8 mouse cellular contexts compared by ENCODE assay signal in the genomic region with DNA sequence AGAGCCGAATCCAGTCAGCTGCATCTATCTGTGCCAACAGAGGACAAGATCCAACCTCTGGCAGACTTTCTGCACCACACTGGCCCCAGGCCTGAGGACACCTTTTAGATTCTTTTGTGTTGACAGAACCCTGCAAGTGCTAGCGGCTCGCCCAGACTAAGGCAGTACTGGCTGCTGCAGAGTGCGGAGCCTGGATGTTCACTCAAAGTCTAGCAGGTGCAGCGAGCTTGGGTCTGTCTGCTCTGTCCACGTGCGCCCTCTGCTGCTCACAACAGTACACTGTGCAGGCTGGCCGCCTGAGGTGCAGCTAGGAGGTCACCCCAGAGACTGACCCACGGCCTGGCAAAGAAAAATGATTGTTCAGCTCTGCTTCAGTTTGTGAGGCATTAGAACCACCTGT. TPM values are rescaled to one million over a fixed set of nuclear protein-coding genes. Genes with fewer than 3 reads are reported as not detected.
DNase-seq lines count a peak whose midpoint lies in the region; ATAC-seq and TF ChIP-seq lines count a peak whose summit lies in the region.

No protein-coding gene starts in this region.

- H3K27ac ChIP-seq in testis, adult 2 months (ENCODE audit: control insufficient read depth, insufficient read depth, low read depth, low read length) = no peak overlapping the region
- H3K27ac ChIP-seq in cortical plate, adult 2 months (ENCODE audit: insufficient read depth, low read length) = no peak overlapping the region
- no peak overlapping the region for H3K27ac ChIP-seq in intestine, postnatal 0 days (ENCODE audit: low read depth, low read length)
- no peak overlapping the region for H3K27ac ChIP-seq in limb, embryonic 12.5 days
- no peak overlapping the region for H3K27ac ChIP-seq in midbrain, embryonic 16.5 days (ENCODE audit: low read length)
- H3K27ac ChIP-seq in spleen, adult 2 months (ENCODE audit: insufficient read depth, low read length) = no peak overlapping the region

- H3K9ac ChIP-seq in intestine, postnatal 0 days (ENCODE audit: low read depth, low read length) = no peak overlapping the region
- no peak overlapping the region for H3K9ac ChIP-seq in limb, embryonic 12.5 days (replicated peaks)
- no peak overlapping the region; the same call in 1 of the 2 replicates for H3K9ac ChIP-seq in midbrain, embryonic 16.5 days (ENCODE audit: low read depth, low read length)

- ATAC-seq in intestine, postnatal 0 days = peak; percentile 48
- ATAC-seq in limb, embryonic 12.5 days (ENCODE audit: insufficient number of reproducible peaks, insufficient read depth, low FRiP score, low TSS enrichment, low read depth) = 0 out of 2 replicates have a peak, but pooled peaks have one; percentile 44
- peak; percentile 57 for ATAC-seq in midbrain, embryonic 16.5 days

- H3K27me3 ChIP-seq in testis, adult 2 months (ENCODE audit: control insufficient read depth, insufficient read depth, low read length) = no peaks in the 10 kb centered on the region
- H3K27me3 ChIP-seq in intestine, postnatal 0 days (replicated peaks; ENCODE audit: control insufficient read depth, insufficient read depth, low read length) = peaks cover 23% of the 10 kb centered on the region; the same call in 1 of the 2 replicates
- H3K27me3 ChIP-seq in limb, embryonic 12.5 days = peaks cover 73% of the 10 kb centered on the region
- H3K27me3 ChIP-seq in midbrain, embryonic 16.5 days (ENCODE audit: control insufficient read depth, insufficient read depth, low read depth, low read length) = no peaks in the 10 kb centered on the region
- peaks cover 11% of the 10 kb centered on the region for H3K27me3 ChIP-seq in spleen, adult 2 months (ENCODE audit: control insufficient read depth, insufficient read depth, low read length)

- H3K36me3 ChIP-seq in testis, adult 2 months (ENCODE audit: control insufficient read depth, insufficient read depth, low read length) = no peaks in the 10 kb centered on the region
- H3K36me3 ChIP-seq in intestine, postnatal 0 days (ENCODE audit: control insufficient read depth, insufficient read depth) = no peaks in the 10 kb centered on the region
- H3K36me3 ChIP-seq in limb, embryonic 12.5 days = no peaks in the 10 kb centered on the region
- no peaks in the 10 kb centered on the region for H3K36me3 ChIP-seq in midbrain, embryonic 16.5 days (ENCODE audit: control insufficient read depth, insufficient read depth, low read length)
- H3K36me3 ChIP-seq in spleen, adult 2 months (ENCODE audit: control insufficient read depth, insufficient read depth, low read length) = no peaks in the 10 kb centered on the region

- no peak for TF ChIP-seq POLR2A in testis, adult 2 months (IDR thresholded peaks at IDR 0.05; ENCODE audit: control insufficient read depth, low read depth, low read length)
- no peak for TF ChIP-seq POLR2A in cortical plate, adult 2 months (IDR thresholded peaks at IDR 0.05; ENCODE audit: extremely low read depth, insufficient read depth, low read length)
- no peak for TF ChIP-seq POLR2A in spleen, adult 2 months (IDR thresholded peaks at IDR 0.05; ENCODE audit: low read depth, low read length)

- peaks cover 13% of the 10 kb centered on the region for H3K4me1 ChIP-seq in testis, adult 2 months (ENCODE audit: control insufficient read depth, insufficient read depth, low read length)
- H3K4me1 ChIP-seq in cortical plate, adult 2 months (ENCODE audit: control insufficient read depth, insufficient read depth, low read length) = no peaks in the 10 kb centered on the region; the same call in 1 of the 2 replicates
- H3K4me1 ChIP-seq in intestine, postnatal 0 days (replicated peaks; ENCODE audit: control insufficient read depth, insufficient read depth, low read length) = 0 out of 2 replicates have a peak, but pooled peaks cover 2% of the 10 kb centered on the region
- H3K4me1 ChIP-seq in limb, embryonic 12.5 days (replicated peaks) = peaks cover 12% of the 10 kb centered on the region
- H3K4me1 ChIP-seq in midbrain, embryonic 16.5 days (ENCODE audit: control insufficient read depth, insufficient read depth, low read length) = peaks cover 21% of the 10 kb centered on the region
- no peaks in the 10 kb centered on the region; the same call in 1 of the 2 replicates for H3K4me1 ChIP-seq in spleen, adult 2 months (ENCODE audit: control insufficient read depth, insufficient read depth, insufficient read length)

- H3K4me3 ChIP-seq in testis, adult 2 months (ENCODE audit: control insufficient read depth, low read depth, low read length) = no peak overlapping the region
- H3K4me3 ChIP-seq in cortical plate, adult 2 months (ENCODE audit: insufficient read depth, low read length) = no peak overlapping the region
- H3K4me3 ChIP-seq in intestine, postnatal 0 days (ENCODE audit: low read depth, low read length) = no peak overlapping the region
- H3K4me3 ChIP-seq in limb, embryonic 12.5 days (replicated peaks) = no peak overlapping the region
- H3K4me3 ChIP-seq in midbrain, embryonic 16.5 days (ENCODE audit: low read depth, low read length) = peak overlapping the region; percentile 12; the same call in 1 of the 2 replicates
- no peak overlapping the region for H3K4me3 ChIP-seq in spleen, adult 2 months (ENCODE audit: extremely low read depth, insufficient read depth, insufficient read length)

- peak; percentile 82; the same call in 1 of the 2 replicates for TF ChIP-seq CTCF in testis, adult 2 months (IDR thresholded peaks at IDR 0.05; ENCODE audit: control insufficient read depth, insufficient read depth, insufficient replicate concordance, low read depth, low read length)
- peak; percentile 90 for TF ChIP-seq CTCF in cortical plate, adult 2 months (IDR thresholded peaks at IDR 0.05; ENCODE audit: extremely low read depth, insufficient read depth, low read length)
- peak; percentile 98 for TF ChIP-seq CTCF in intestine, postnatal 0 days (IDR thresholded peaks at IDR 0.05; ENCODE audit: low read depth)
- TF ChIP-seq CTCF in spleen, adult 2 months (IDR thresholded peaks at IDR 0.05; ENCODE audit: extremely low read depth, insufficient read depth, insufficient read length, insufficient replicate concordance) = peak; percentile 92; the same call in 1 of the 2 replicates

- intact Hi-C loops in gastrocnemius, postnatal 14 days (cut with DNase I; ENCODE audit: low total_unique reads) = loop anchor here (2.0 kb wide), 2 partner anchors 27 to 81 kb away; no protein-coding TSS in a partner anchor

- 10% methylated on average over 9 of the region's 9 CpGs for WGBS in intestine, postnatal 0 days
- WGBS in limb, embryonic 12.5 days = 11% methylated on average over 9 of the region's 9 CpGs
- 10% methylated on average over 9 of the region's 9 CpGs for WGBS in midbrain, embryonic 16.5 days
- 8% methylated on average over 9 of the region's 9 CpGs for WGBS in spleen, adult 2 months

- DNase-seq in testis, postnatal 14 days (ENCODE audit: low spot score) = no peak
- peak; percentile 79 for DNase-seq in gastrocnemius, postnatal 14 days
- peak; percentile 38 to 59 for DNase-seq in spleen, adult 2 months (ENCODE audit: low read depth in 1 of 2, low spot score in 2 of 2)

- H3K9me3 ChIP-seq in intestine, postnatal 0 days (ENCODE audit: control insufficient read depth) = no peaks in the 10 kb centered on the region
- H3K9me3 ChIP-seq in limb, embryonic 12.5 days = no peaks in the 10 kb centered on the region
- no peaks in the 10 kb centered on the region for H3K9me3 ChIP-seq in midbrain, embryonic 16.5 days (replicated peaks; ENCODE audit: control insufficient read depth, low read length, poor library complexity, severe bottlenecking)

- H3K4me2 ChIP-seq in intestine, postnatal 0 days (replicated peaks; ENCODE audit: low read depth) = no peak overlapping the region
- H3K4me2 ChIP-seq in limb, embryonic 12.5 days = no peak overlapping the region
- peak overlapping the region; percentile 43 for H3K4me2 ChIP-seq in midbrain, embryonic 16.5 days (ENCODE audit: low read length)

RNA-seq across cellular contexts. Expression of a gene that starts 2.1 kb away (rescaled TPM):
- 0.48 and 0.94 TPM in 2 replicates for polyA plus RNA-seq in testis, adult 2 months (2012; rRNA removed)
- polyA plus RNA-seq in cortical plate, adult 2 months (2012; rRNA removed) = 94.9 and 102 TPM in 2 replicates
- 10 to 100 TPM; 16.5 to 24.6 TPM for total RNA-seq in gastrocnemius, postnatal 14 days (2021)
- polyA plus RNA-seq in intestine, postnatal 0 days (2015; fragmentation: Nextera tagmentation; extraction: Ambion mirVana) = 5.8 and 6.4 TPM in 2 replicates
- polyA plus RNA-seq in limb, embryonic 12.5 days (2016; fragmentation: Nextera tagmentation; extraction: Ambion mirVana) = 0.88 and 1.0 TPM in 2 replicates
- polyA plus RNA-seq in midbrain, embryonic 16.5 days (2015; fragmentation: Nextera tagmentation; extraction: Ambion mirVana) = 113 and 128 TPM in 2 replicates
- 3.5 TPM in 2 replicates for polyA plus RNA-seq in spleen, adult 2 months (2012; rRNA removed)

RNA-seq across cellular contexts. Expression of a gene that starts 22.8 kb away (rescaled TPM):
- not detected in 2 replicates for polyA plus RNA-seq in testis, adult 2 months (2012; rRNA removed)
- polyA plus RNA-seq in cortical plate, adult 2 months (2012; rRNA removed) = not detected in 2 replicates
- total RNA-seq in gastrocnemius, postnatal 14 days (2021) = not detected
- polyA plus RNA-seq in intestine, postnatal 0 days (2015; fragmentation: Nextera tagmentation; extraction: Ambion mirVana) = not detected in 2 replicates
- not detected in 2 replicates for polyA plus RNA-seq in limb, embryonic 12.5 days (2016; fragmentation: Nextera tagmentation; extraction: Ambion mirVana)
- polyA plus RNA-seq in midbrain, embryonic 16.5 days (2015; fragmentation: Nextera tagmentation; extraction: Ambion mirVana) = 0.30 TPM in 1 of 2 replicates, not detected in the other
- polyA plus RNA-seq in spleen, adult 2 months (2012; rRNA removed) = not detected in 2 replicates

RNA-seq across cellular contexts. Expression of a gene that starts 36.9 kb away (rescaled TPM):
- 19.4 and 21.3 TPM in 2 replicates for polyA plus RNA-seq in testis, adult 2 months (2012; rRNA removed)
- polyA plus RNA-seq in cortical plate, adult 2 months (2012; rRNA removed) = 49.3 and 50.7 TPM in 2 replicates
- total RNA-seq in gastrocnemius, postnatal 14 days (2021) = 10 to 100 TPM; 26.6 to 32.0 TPM
- polyA plus RNA-seq in intestine, postnatal 0 days (2015; fragmentation: Nextera tagmentation; extraction: Ambion mirVana) = 49.5 and 54.7 TPM in 2 replicates
- polyA plus RNA-seq in limb, embryonic 12.5 days (2016; fragmentation: Nextera tagmentation; extraction: Ambion mirVana) = 62.2 and 64.1 TPM in 2 replicates
- polyA plus RNA-seq in midbrain, embryonic 16.5 days (2015; fragmentation: Nextera tagmentation; extraction: Ambion mirVana) = 47.5 and 50.3 TPM in 2 replicates
- 26.7 and 28.2 TPM in 2 replicates for polyA plus RNA-seq in spleen, adult 2 months (2012; rRNA removed)

RNA-seq across cellular contexts. Expression of a gene that starts 38.1 kb away (rescaled TPM):
- not detected in 2 replicates for polyA plus RNA-seq in testis, adult 2 months (2012; rRNA removed)
- polyA plus RNA-seq in cortical plate, adult 2 months (2012; rRNA removed) = not detected in 2 replicates
- total RNA-seq in gastrocnemius, postnatal 14 days (2021) = not detected
- not detected in 2 replicates for polyA plus RNA-seq in intestine, postnatal 0 days (2015; fragmentation: Nextera tagmentation; extraction: Ambion mirVana)
- not detected in 2 replicates for polyA plus RNA-seq in limb, embryonic 12.5 days (2016; fragmentation: Nextera tagmentation; extraction: Ambion mirVana)
- polyA plus RNA-seq in midbrain, embryonic 16.5 days (2015; fragmentation: Nextera tagmentation; extraction: Ambion mirVana) = not detected in 2 replicates
- not detected in 2 replicates for polyA plus RNA-seq in spleen, adult 2 months (2012; rRNA removed)

RNA-seq across cellular contexts. Expression of a gene that starts 46.6 kb away (rescaled TPM):
- not detected in 2 replicates for polyA plus RNA-seq in testis, adult 2 months (2012; rRNA removed)
- not detected in 2 replicates for polyA plus RNA-seq in cortical plate, adult 2 months (2012; rRNA removed)
- total RNA-seq in gastrocnemius, postnatal 14 days (2021) = not detected
- not detected in 2 replicates for polyA plus RNA-seq in intestine, postnatal 0 days (2015; fragmentation: Nextera tagmentation; extraction: Ambion mirVana)
- not detected in 2 replicates for polyA plus RNA-seq in limb, embryonic 12.5 days (2016; fragmentation: Nextera tagmentation; extraction: Ambion mirVana)
- polyA plus RNA-seq in midbrain, embryonic 16.5 days (2015; fragmentation: Nextera tagmentation; extraction: Ambion mirVana) = not detected in 2 replicates
- polyA plus RNA-seq in spleen, adult 2 months (2012; rRNA removed) = not detected in 2 replicates

Comparison
In these comparisons a context has a peak if more than half of its experiments do, and no peak if none do; other contexts are left out.
1. RNA of a gene that starts 2.1 kb away (polyA plus RNA-seq): 113 to 128 TPM in midbrain, embryonic 16.5 days and 94.9 to 102 TPM in cortical plate, adult 2 months; 5.8 to 6.4 TPM in intestine, postnatal 0 days, 3.5 TPM in spleen, adult 2 months, 0.88 to 1.0 TPM in limb, embryonic 12.5 days and 0.48 to 0.94 TPM in testis, adult 2 months; every median in the first group is over 10 times any median in the second.
2. Peak in every context shown above with its lines, with median percentiles within 50 percentile points of each other: CTCF ChIP-seq and ATAC-seq.